Mouse (Mus musculus) Patski (cell line): Measurements from ENCODE around the gene Htatip2. TPM values are rescaled to one million over a fixed set of nuclear protein-coding genes. Genes with fewer than 3 reads are reported as not detected.

ENCODE experiments used
- ATAC-seq: fragments of 100-300 bp; one replicate; pipeline ENCODE4 v1.8.0; 2021
- CTCF ChIA-PET: fragments of 350-600 bp; sonication (Branson Sonifier 250); formaldehyde crosslinking; loops from one replicate; lab custom pipeline; 2022; ENCODE audit warnings: inconsistent platforms; lab: Charles Lee
- POLR2A ChIA-PET: fragments of 350-600 bp; sonication (Branson Sonifier 250); formaldehyde crosslinking; loops from one replicate; lab custom pipeline; 2022; ENCODE audit warnings: antibody characterized with exemption, inconsistent platforms; lab: Charles Lee
- DNase-seq: peaks from one replicate; pipeline ENCODE4 v3.0.0-alpha.2; 2011; ENCODE audit warnings: low read depth, low spot score
- H3K27me3 ChIP-seq: fragments of 371-371 bp; one replicate; pipeline ENCODE4 v1.5.1; 2021
- CTCF ChIP-seq: fragments of 100-300 bp; IDR thresholded peaks from one replicate; pipeline ENCODE4 v1.5.1; 2021
- in situ Hi-C: fragments of 300-500 bp; cut with MboI; formaldehyde crosslinking; loops from 3 replicates; pipeline ENCODE4 v1.11.1; 2018; ENCODE audit warnings: low pct_unique_long_range_greater_than_20kb, mixed read lengths
- polyA plus RNA-seq: library from polyadenylated mRNA; unstranded; gene quantifications from one replicate; pipeline ENCODE4 v1.2.3, GENCODE M21; 2021

The Htatip2 gene
- polyA plus RNA-seq, 1 experiment from 2014 or later, result not detected

DNA sequence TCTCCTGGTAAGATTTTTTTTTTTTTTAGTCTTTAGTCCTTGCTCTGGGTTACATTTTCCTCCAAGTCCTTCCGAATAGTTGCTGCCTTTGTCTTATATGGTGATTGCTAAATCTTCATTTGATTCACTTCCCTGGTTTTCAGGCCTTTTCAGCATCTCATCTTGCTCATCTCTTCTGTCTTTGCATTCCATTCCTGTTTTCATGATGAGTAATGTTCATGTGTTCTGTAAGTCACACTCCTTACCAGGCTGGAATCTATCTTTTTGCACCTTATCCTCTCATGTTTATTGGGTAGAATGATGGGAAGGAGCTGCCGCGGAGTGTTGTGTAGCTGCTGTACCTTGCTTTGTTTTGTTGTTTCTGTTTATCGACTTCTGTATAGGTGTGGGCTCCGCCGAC is 50.2 kb downstream of the Htatip2 start:
- no peak for DNase-seq
- peak; percentile 73 for ATAC-seq
- ChIA-PET CTCF (interaction anchor here (0.7 to 2.9 kb wide), 4 partner anchors 10 to 118 kb away, joined by 3 to 9 read pairs (median 5); no protein-coding TSS in a partner anchor), POLR2A (no interaction called here)
- no peaks in the 10 kb centered on the region for H3K27me3 ChIP-seq
- in situ Hi-C loops, result no loop called here
- TF ChIP-seq CTCF, result no peak

DNA sequence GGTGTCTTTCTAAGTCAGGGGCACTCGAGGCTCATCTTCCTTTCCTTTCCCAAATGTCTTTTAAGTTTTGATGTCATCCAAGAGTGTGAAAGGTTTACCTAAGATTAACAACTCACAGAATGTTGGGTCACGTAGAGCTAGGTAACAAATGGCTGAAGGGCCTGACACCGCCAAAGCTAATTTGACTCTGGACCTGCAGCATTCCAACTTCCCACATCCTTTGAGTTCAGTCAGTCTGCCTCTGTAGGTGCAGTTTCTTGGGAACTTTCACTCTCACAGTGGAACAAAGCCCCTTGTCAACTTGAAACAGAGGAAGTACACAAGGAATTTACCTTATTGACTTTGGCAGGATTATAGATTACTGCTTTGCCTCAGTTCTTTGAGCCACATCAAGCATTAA is 50.6 kb downstream of the Htatip2 start:
- ATAC-seq (peak; percentile 71), DNase-seq (no peak)
- H3K27me3 ChIP-seq, result no peaks in the 10 kb centered on the region
- in situ Hi-C loops, result no loop called here
- CTCF ChIA-PET, result interaction anchor here (1.1 to 2.9 kb wide), 4 partner anchors 11 to 118 kb away, joined by 3 to 9 read pairs (median 6); no protein-coding TSS in a partner anchor
- TF ChIP-seq CTCF, result no peak
- POLR2A ChIA-PET, result interaction anchor here (0.7 kb wide), 1 partner anchor 730 kb away, joined by 3 read pairs; no protein-coding TSS in a partner anchor

DNA sequence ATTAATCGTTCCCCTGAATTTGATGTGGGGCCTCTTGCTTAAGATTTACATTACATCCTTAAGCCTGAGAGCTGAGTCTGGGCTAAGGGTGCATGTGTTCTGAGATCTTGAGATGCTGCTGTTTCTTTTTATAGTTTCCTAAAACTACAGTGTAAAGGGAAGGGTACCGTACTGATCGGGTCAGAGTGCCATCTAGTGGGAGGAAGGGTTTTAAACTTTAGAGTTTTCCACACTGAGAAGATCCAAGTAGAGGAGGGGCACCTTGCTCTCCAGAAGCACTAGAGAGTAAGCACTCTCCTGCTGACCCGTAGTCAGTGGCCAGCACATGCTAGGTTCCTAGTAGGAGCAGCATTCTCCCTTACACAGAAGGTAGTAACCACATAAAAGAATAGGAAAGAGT is 52.4 kb downstream of the Htatip2 start:
- peak; percentile 68 for TF ChIP-seq CTCF
- ATAC-seq (no peak), DNase-seq (no peak)
- in situ Hi-C loops, result no loop called here
- H3K27me3 ChIP-seq, result no peaks in the 10 kb centered on the region
- ChIA-PET POLR2A (no interaction called here), CTCF (interaction anchor here (0.9 to 2.3 kb wide), 6 partner anchors 13 to 56 kb away, joined by 3 to 13 read pairs (median 4); no protein-coding TSS in a partner anchor)

DNA sequence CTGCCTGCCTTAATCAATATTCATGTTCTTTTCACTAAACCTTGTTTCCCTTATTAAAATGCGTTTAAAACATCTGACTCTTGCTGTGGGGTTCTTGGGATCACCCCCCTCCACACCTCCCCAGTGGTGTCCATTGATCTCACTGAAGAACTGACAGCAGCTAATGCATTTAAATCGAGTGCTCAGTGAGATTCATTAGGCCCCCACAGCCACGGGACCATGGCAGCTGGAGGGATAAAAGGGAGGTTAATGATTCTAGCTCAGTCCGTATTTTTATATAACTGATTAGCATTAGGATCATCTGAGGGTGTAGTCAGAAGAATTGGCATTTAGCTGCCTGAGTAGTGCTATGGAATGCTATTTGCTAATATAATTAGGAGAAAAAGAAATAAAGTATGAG is 60.5 kb downstream of the Htatip2 start:
- CTCF ChIA-PET, result interaction anchor here (0.9 to 1.1 kb wide), 2 partner anchors 11 to 75 kb away, joined by 3 read pairs; no protein-coding TSS in a partner anchor
- no peak for TF ChIP-seq CTCF
- ATAC-seq, result no peak
- POLR2A ChIA-PET, result no interaction called here
- in situ Hi-C loops, result no loop called here
- no peaks in the 10 kb centered on the region for H3K27me3 ChIP-seq
- DNase-seq, result no peak

DNA sequence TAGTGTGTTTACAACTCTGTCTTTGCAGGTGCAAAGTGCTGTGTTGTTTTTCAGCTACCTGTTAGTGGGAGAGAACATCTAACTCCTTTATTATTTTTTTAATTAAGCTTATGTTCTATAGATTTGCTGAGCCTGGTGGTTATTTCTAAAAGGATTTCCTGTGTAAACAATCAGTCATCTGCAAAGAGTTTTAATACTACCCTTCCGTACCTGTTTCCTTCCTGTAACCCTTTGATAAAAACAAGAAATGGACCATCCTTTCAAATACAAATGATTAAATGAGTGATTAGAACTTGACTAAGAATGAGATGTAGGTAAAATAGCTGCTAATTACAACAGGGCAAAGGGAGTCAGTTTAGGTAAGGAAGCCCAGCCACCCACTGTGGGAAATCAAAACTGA is 62.5 kb downstream of the Htatip2 start:
- CTCF ChIA-PET, result interaction anchor here (2.8 kb wide), 1 partner anchor 12 kb away, joined by 8 read pairs; no protein-coding TSS in a partner anchor

DNA sequence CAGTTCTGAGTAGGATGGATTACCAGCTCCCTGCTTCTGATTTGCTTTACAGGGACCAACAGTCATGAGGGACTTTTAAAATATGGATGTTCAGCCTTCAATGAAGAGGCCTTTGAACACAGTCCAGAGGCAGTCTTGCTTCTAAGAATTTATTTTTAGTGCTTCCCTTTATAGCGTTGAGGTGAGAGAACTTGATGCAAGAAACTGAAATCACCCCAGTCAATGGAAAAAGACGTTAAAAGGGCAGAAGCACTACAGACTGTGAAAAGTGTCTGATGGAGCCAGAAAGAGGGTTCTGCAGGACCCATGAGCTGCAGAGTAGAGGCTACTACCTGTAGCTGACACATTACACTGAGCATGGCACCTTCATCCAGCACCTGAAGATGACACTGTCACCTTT is 63.1 kb downstream of the Htatip2 start:
- ATAC-seq, result no peak
- no peak for DNase-seq
- no peaks in the 10 kb centered on the region for H3K27me3 ChIP-seq
- in situ Hi-C loops, result no loop called here
- no peak for TF ChIP-seq CTCF
- CTCF ChIA-PET, result interaction anchor here (2.8 kb wide), 1 partner anchor 11 kb away, joined by 8 read pairs; no protein-coding TSS in a partner anchor
- POLR2A ChIA-PET, result no interaction called here

More for the DNA sequence above, 62.5 kb downstream of the Htatip2 start:
- POLR2A ChIA-PET, result no interaction called here
- in situ Hi-C loops, result no loop called here
- no peak for TF ChIP-seq CTCF
- ATAC-seq (no peak), DNase-seq (no peak)
- no peaks in the 10 kb centered on the region for H3K27me3 ChIP-seq

Other genes with a start within 250 kb of the Htatip2 start
- gene Dbx1, start 122.3 kb upstream of the Htatip2 start, polyA plus RNA-seq, result not detected
- 43.0 TPM for gene Prmt3, start 19.2 kb downstream of the Htatip2 start, polyA plus RNA-seq
- gene Slc6a5, start 151.0 kb downstream of the Htatip2 start, polyA plus RNA-seq, result 0.01 TPM
- 0.05 TPM for gene Nell1, start 215.7 kb downstream of the Htatip2 start, polyA plus RNA-seq